In the genomic region with DNA sequence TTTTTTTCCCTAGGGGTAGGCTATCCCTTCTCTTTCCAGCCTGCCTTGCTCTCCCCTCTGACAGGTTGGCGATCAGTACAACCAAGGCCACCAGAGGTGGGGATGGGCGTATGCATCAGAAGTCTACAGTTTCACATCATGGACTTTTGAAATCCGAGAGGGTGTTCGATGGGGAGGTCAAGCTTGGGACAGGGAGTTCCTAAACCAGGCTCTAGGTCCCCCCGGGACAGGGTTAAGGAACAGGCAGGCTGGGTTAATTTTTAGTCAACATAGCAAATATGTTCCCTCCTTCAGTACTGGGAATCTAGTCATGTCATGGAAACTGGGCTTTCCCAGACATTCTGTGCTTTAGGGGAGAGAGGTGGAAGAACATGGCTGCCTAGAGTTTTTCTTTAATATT, we compare ENCODE assay signal across 11 mouse cellular contexts. TPM values are rescaled to one million over a fixed set of nuclear protein-coding genes. Genes with fewer than 3 reads are reported as not detected.
DNase-seq lines count a peak whose midpoint lies in the region; ATAC-seq and TF ChIP-seq lines count a peak whose summit lies in the region.
"Had no signal": no experiment of that assay in that cellular context is flagged by ENCODE, and none has a peak within 500 bp of the region (broad histone marks: within the 10 kb centered on the region; RNA-seq: fewer than 3 reads in every experiment).

No protein-coding gene starts in this region.

- H3K4me3 ChIP-seq in brown adipose tissue, adult 24 weeks (ENCODE audit: insufficient read depth, low read depth, low read length), result no peak overlapping the region
- no peak overlapping the region for H3K4me3 ChIP-seq in intestine, embryonic 16.5 days (ENCODE audit: low read length)
- peak overlapping the region; percentile 90 for H3K4me3 ChIP-seq in limb, embryonic 14.5 days (replicated peaks; ENCODE audit: low read length)

- WGBS in intestine, embryonic 16.5 days, result 53% methylated on average over 5 of the region's 5 CpGs
- WGBS in limb, embryonic 14.5 days, result 50% methylated on average over 5 of the region's 5 CpGs

- H3K36me3 ChIP-seq in intestine, embryonic 16.5 days (ENCODE audit: control insufficient read depth, insufficient read depth, low read length), result peaks cover 7% of the 10 kb centered on the region
- peaks cover 38% of the 10 kb centered on the region for H3K36me3 ChIP-seq in limb, embryonic 14.5 days (ENCODE audit: control insufficient read depth, insufficient read depth, low read length)

- no peaks in the 10 kb centered on the region for H3K9me3 ChIP-seq in intestine, embryonic 16.5 days (ENCODE audit: control insufficient read depth, low read length)
- no peaks in the 10 kb centered on the region for H3K9me3 ChIP-seq in limb, embryonic 14.5 days (ENCODE audit: control insufficient read depth, low read length)

- no peaks in the 10 kb centered on the region for H3K27me3 ChIP-seq in intestine, embryonic 16.5 days (replicated peaks; ENCODE audit: control insufficient read depth, insufficient read depth, low read length)
- H3K27me3 ChIP-seq in limb, embryonic 14.5 days (ENCODE audit: control insufficient read depth, insufficient read depth, low read length), result no peaks in the 10 kb centered on the region

- H3K4me2 ChIP-seq in intestine, embryonic 16.5 days (ENCODE audit: low read depth, low read length), result peak overlapping the region; percentile 34; the same call in 1 of the 2 replicates
- peak overlapping the region; percentile 97 for H3K4me2 ChIP-seq in limb, embryonic 14.5 days (replicated peaks; ENCODE audit: low read depth, low read length, severe bottlenecking)
- H3K4me2 ChIP-seq: midbrain, embryonic 11.5 days had no signal

- no peak overlapping the region for H3K9ac ChIP-seq in intestine, embryonic 16.5 days (ENCODE audit: low read depth, low read length)
- H3K9ac ChIP-seq in limb, embryonic 14.5 days (ENCODE audit: low read depth, low read length, severe bottlenecking), result 0 out of 2 replicates have a peak overlapping the region, but pooled peaks have one; percentile 45

- ATAC-seq in intestine, embryonic 16.5 days, result no peak
- ATAC-seq in limb, embryonic 14.5 days (ENCODE audit: low FRiP score, low read depth), result no peak
- ATAC-seq: forebrain, embryonic 16.5 days had no signal

- peak; percentile 67 for DNase-seq in gastrocnemius, postnatal 25 days
- DNase-seq in gastrocnemius, postnatal 10 days, result no peak
- no peak for DNase-seq in limb, embryonic 14.5 days (ENCODE audit: low spot score)
- DNase-seq in left cerebral cortex, postnatal 36 days (ENCODE audit: low spot score in 2 of 2), result no peak
- DNase-seq in layer of hippocampus, adult 8-10 months (ENCODE audit: low spot score in 2 of 2), result no peak
- DNase-seq in cerebellum, postnatal 4 days (ENCODE audit: low spot score in 2 of 2), result no peak
- DNase-seq: cerebellum, adult 18-20 months had no signal

- intact Hi-C loops in left cerebral cortex, postnatal 36 days (cut with DNase I), result no loop called here

- peak overlapping the region; percentile 81 for H3K27ac ChIP-seq in brown adipose tissue, adult 24 weeks (replicated peaks; ENCODE audit: low read depth, low read length)
- 0 out of 2 replicates have a peak overlapping the region, but pooled peaks have one; percentile 12 for H3K27ac ChIP-seq in intestine, embryonic 16.5 days (ENCODE audit: low read length)
- H3K27ac ChIP-seq in limb, embryonic 14.5 days (replicated peaks; ENCODE audit: low read depth, low read length), result peak overlapping the region; percentile 48; the same call in 1 of the 2 replicates

- H3K4me1 ChIP-seq in brown adipose tissue, adult 24 weeks (ENCODE audit: control insufficient read depth, insufficient read depth, insufficient read length, low read length), result peaks cover 35% of the 10 kb centered on the region
- peaks cover 50% of the 10 kb centered on the region for H3K4me1 ChIP-seq in intestine, embryonic 16.5 days (ENCODE audit: control insufficient read depth, insufficient read depth, low read length)
- H3K4me1 ChIP-seq in limb, embryonic 14.5 days (ENCODE audit: control insufficient read depth, insufficient read depth, low read length), result peaks cover 52% of the 10 kb centered on the region

- no peak for TF ChIP-seq POLR2A in limb, embryonic 14.5 days (IDR thresholded peaks at IDR 0.05; ENCODE audit: borderline replicate concordance, extremely low read depth, insufficient read depth, insufficient read length)

RNA-seq across cellular contexts. Expression of gene Igfbp4, which starts 3.3 kb away (rescaled TPM):
- 10 to 100 TPM; 38.6 to 49.1 TPM for total RNA-seq in gastrocnemius, postnatal 25 days (2021)
- 100 to 1,000 TPM; 172 to 198 TPM for total RNA-seq in gastrocnemius, postnatal 10 days (2021)
- 63.5 and 77.4 TPM in 2 replicates for polyA plus RNA-seq in brown adipose tissue, adult 24 weeks (2012; ENCODE audit: insufficient read depth, insufficient read length, missing spikeins)
- 345 and 352 TPM in 2 replicates for polyA plus RNA-seq in intestine, embryonic 16.5 days (2015; fragmentation: Nextera tagmentation; extraction: Ambion mirVana)
- polyA plus RNA-seq in limb, embryonic 14.5 days (2012; rRNA removed), result 942 and 1,029 TPM in 2 replicates
- 1,086 and 1,234 TPM in 2 replicates for polyA plus RNA-seq in limb, embryonic 14.5 days (2014; fragmentation: Nextera tagmentation; extraction: Ambion mirVana)
- 10 to 100 TPM; 72.0 to 90.9 TPM for total RNA-seq in left cerebral cortex, postnatal 36 days (2021)
- 10 to 100 TPM; 69.7 to 86.8 (median 75.2) TPM for total RNA-seq in layer of hippocampus, adult 8-10 months (2022)

RNA-seq across cellular contexts. Expression of gene Top2a, which starts 20.3 kb away (rescaled TPM):
- 1 to 10 TPM; 2.3 to 3.8 TPM for total RNA-seq in gastrocnemius, postnatal 25 days (2021)
- total RNA-seq in gastrocnemius, postnatal 10 days (2021), result 10 to 100 TPM; 33.9 to 43.9 TPM
- 0.92 and 1.2 TPM in 2 replicates for polyA plus RNA-seq in brown adipose tissue, adult 24 weeks (2012; ENCODE audit: insufficient read depth, insufficient read length, missing spikeins)
- polyA plus RNA-seq in intestine, embryonic 16.5 days (2015; fragmentation: Nextera tagmentation; extraction: Ambion mirVana), result 132 and 149 TPM in 2 replicates
- polyA plus RNA-seq in limb, embryonic 14.5 days (2012; rRNA removed), result 98.2 and 134 TPM in 2 replicates
- polyA plus RNA-seq in limb, embryonic 14.5 days (2014; fragmentation: Nextera tagmentation; extraction: Ambion mirVana), result 205 and 209 TPM in 2 replicates
- 1 to 10 TPM in 1 of 2 experiments, under 1 TPM in 1; 0.66 to 1.8 TPM for total RNA-seq in left cerebral cortex, postnatal 36 days (2021)
- total RNA-seq in layer of hippocampus, adult 8-10 months (2022), result 1 to 10 TPM in 2 of 4 experiments, under 1 TPM in 2; 0.62 to 2.4 (median 1.2) TPM

RNA-seq across cellular contexts. Expression of gene Tns4, which starts 44.8 kb away (rescaled TPM):
- under 1 TPM in 1 of 2 experiments, not detected in 1; 0.05 TPM for total RNA-seq in gastrocnemius, postnatal 25 days (2021)
- total RNA-seq in gastrocnemius, postnatal 10 days (2021), result not detected
- polyA plus RNA-seq in brown adipose tissue, adult 24 weeks (2012; ENCODE audit: insufficient read depth, insufficient read length, missing spikeins), result not detected in 2 replicates
- 0.65 and 1.3 TPM in 2 replicates for polyA plus RNA-seq in intestine, embryonic 16.5 days (2015; fragmentation: Nextera tagmentation; extraction: Ambion mirVana)
- 1.6 and 1.7 TPM in 2 replicates for polyA plus RNA-seq in limb, embryonic 14.5 days (2012; rRNA removed)
- polyA plus RNA-seq in limb, embryonic 14.5 days (2014; fragmentation: Nextera tagmentation; extraction: Ambion mirVana), result 1.5 and 2.5 TPM in 2 replicates
- total RNA-seq in left cerebral cortex, postnatal 36 days (2021), result under 1 TPM; 0.45 to 0.54 TPM
- under 1 TPM in 2 of 4 experiments, not detected in 2; 0.27 TPM for total RNA-seq in layer of hippocampus, adult 8-10 months (2022)
- polyA plus RNA-seq: forebrain, embryonic 16.5 days had no signal

Comparison
In these comparisons a context has a peak if more than half of its experiments do, and no peak if none do; other contexts are left out.
1. RNA of gene Top2a, which starts 20.3 kb away (total RNA-seq): 33.9 to 43.9 TPM in gastrocnemius, postnatal 10 days; 2.3 to 3.8 TPM in gastrocnemius, postnatal 25 days, 0.66 to 1.8 TPM in left cerebral cortex, postnatal 36 days and 0.62 to 2.4 TPM in layer of hippocampus, adult 8-10 months; every median in the first group is over 4 times any median in the second.
2. H3K27ac ChIP-seq: peak in every context shown above with its lines; median percentile 81 in brown adipose tissue, adult 24 weeks; 48 in limb, embryonic 14.5 days; 12 in intestine, embryonic 16.5 days.